Mouse (Mus musculus) stomach, postnatal 0 days (tissue): Measurements from ENCODE around the gene Btd. TPM values are rescaled to one million over a fixed set of nuclear protein-coding genes. Genes with fewer than 3 reads are reported as not detected.

ENCODE experiments used
- ATAC-seq: fragments of 200-750 bp; cut with Nextera tagmentation; 2 replicates; pipeline ENCODE4 v1.8.0; 2017; ENCODE audit not compliant: low FRiP score, low TSS enrichment
- DNase-seq: peaks from one replicate; pipeline ENCODE4 v3.0.0-alpha.2; 2016; ENCODE audit warnings: low spot score
- H3K27ac ChIP-seq: fragments of 300-500 bp; sonication (generic); replicated peaks from 2 replicates; pipeline ENCODE4 v1.5.1; 2014; ENCODE audit warnings: mild to moderate bottlenecking, control low read depth
- H3K27me3 ChIP-seq: fragments of 300-500 bp; sonication (generic); 2 replicates; pipeline ENCODE4 v1.6.1; 2014; ENCODE audit warnings: low read length; ENCODE audit not compliant: control insufficient read depth, insufficient read depth
- H3K36me3 ChIP-seq: fragments of 300-500 bp; sonication (generic); 2 replicates; pipeline ENCODE4 v1.6.1; 2014; ENCODE audit warnings: low read length, mixed read lengths; ENCODE audit not compliant: control insufficient read depth, insufficient read depth
- H3K4me1 ChIP-seq: fragments of 300-500 bp; sonication (generic); replicated peaks from 2 replicates; pipeline ENCODE4 v1.6.1; 2014; ENCODE audit warnings: antibody characterized with exemption; ENCODE audit not compliant: control insufficient read depth, insufficient read depth
- H3K4me2 ChIP-seq: fragments of 300-500 bp; sonication (generic); replicated peaks from 2 replicates; pipeline ENCODE4 v1.6.1; 2014; ENCODE audit warnings: low read depth, mild to moderate bottlenecking, control low read depth, moderate library complexity
- H3K4me3 ChIP-seq: fragments of 300-500 bp; sonication (generic); 2 replicates; pipeline ENCODE4 v1.5.1; 2014; ENCODE audit warnings: low read depth, low read length, control low read depth
- H3K9ac ChIP-seq: fragments of 300-500 bp; sonication (generic); 2 replicates; pipeline ENCODE4 v1.6.1; 2014; ENCODE audit warnings: mild to moderate bottlenecking, low read length, control low read depth, mixed read lengths
- H3K9me3 ChIP-seq: fragments of 300-500 bp; sonication (generic); 2 replicates; pipeline ENCODE4 v1.6.1; 2016; ENCODE audit warnings: low read length; ENCODE audit not compliant: control insufficient read depth
- CTCF ChIP-seq: IDR thresholded peaks from 2 replicates; pipeline ENCODE4 v1.5.1; 2016; ENCODE audit warnings: antibody characterized with exemption, low read depth, mild to moderate bottlenecking, moderate library complexity
- EP300 ChIP-seq: optimal IDR thresholded peaks from 2 replicates; pipeline ENCODE3; 2016; ENCODE audit warnings: antibody characterized with exemption
- WGBS: fragments of 180-500 bp; shearing (Covaris S2); extraction: QIAGEN DNeasy Blood & Tissue Kit; methylation state at CpG from one replicate; pipeline ENCODE4 v1.1.7; 2014; 5-methylcytosine and 5-hydroxymethylcytosine counted together
- polyA plus RNA-seq: library from polyadenylated mRNA; unstranded; fragments of >200 nt; fragmentation: Nextera tagmentation; extraction: Ambion mirVana; gene quantifications from 2 replicates; pipeline ENCODE4 v1.2.1, GENCODE M21; 2015

Btd gene
- polyA plus RNA-seq, 1 experiment from 2014 or later, result 17.5 TPM

DNA sequence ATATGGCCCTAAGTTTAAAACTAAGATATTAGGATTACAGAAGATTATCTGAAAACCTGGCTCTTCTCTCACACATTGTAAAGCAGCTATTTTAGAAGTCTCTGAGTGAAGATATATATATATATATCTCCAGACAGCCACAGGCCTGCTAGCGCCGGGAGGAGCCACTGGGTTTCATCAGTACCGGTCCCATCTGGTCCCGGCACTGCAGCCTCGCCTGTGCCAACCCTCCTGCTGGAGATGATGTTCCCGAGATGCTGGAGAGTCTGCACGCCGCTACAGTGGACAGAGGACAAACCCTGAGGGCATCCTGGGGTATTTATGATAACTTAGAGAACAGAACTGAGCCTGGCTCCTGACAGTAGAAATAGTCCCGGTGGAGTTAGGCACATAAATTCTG, 23.6 kb upstream of the Btd start:
- Histone ChIP-seq H3K36me3 (no peaks in the 10 kb centered on the region), H3K9me3 (no peaks in the 10 kb centered on the region), H3K27ac (no peak overlapping the region), H3K27me3 (no peaks in the 10 kb centered on the region), H3K9ac (no peak overlapping the region), H3K4me3 (no peak overlapping the region), H3K4me2 (no peak overlapping the region), H3K4me1 (no peaks in the 10 kb centered on the region)
- TF ChIP-seq CTCF, result no peak
- no peak for TF ChIP-seq EP300
- ATAC-seq (no peak), DNase-seq (no peak)
- WGBS, result 81% methylated on average over 9 of the region's 9 CpGs

DNA sequence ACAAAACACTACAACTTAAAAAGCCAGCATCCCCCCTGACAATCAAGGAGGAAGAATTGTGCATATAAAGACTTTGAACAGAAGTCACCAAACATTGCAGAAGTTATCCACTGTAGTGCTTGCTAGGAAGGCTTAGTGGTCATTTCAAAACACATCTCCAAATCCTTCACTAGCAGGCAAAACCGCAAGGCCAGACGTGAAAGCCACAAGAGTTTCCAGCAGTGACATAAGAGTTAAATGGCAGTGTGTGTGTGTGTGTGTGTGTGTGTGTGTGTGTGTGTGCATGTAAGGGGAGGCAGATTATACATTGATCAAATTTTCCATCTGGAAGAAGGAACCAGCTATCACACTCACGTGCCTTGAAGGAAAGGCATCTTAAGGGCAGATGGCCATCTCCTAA, 22.8 kb upstream of the Btd start:
- WGBS, result 66% methylated on average over 3 of the region's 3 CpGs
- Histone ChIP-seq H3K27ac (no peak overlapping the region), H3K9me3 (no peaks in the 10 kb centered on the region), H3K4me3 (no peak overlapping the region), H3K4me2 (no peak overlapping the region), H3K36me3 (no peaks in the 10 kb centered on the region), H3K4me1 (no peaks in the 10 kb centered on the region), H3K27me3 (no peaks in the 10 kb centered on the region), H3K9ac (no peak overlapping the region)
- ATAC-seq (no peak), DNase-seq (no peak)
- TF ChIP-seq EP300, result no peak
- TF ChIP-seq CTCF, result no peak

GRCm38 (mm10) chr14:31620591-31621223, 20.1 kb upstream of the Btd start:
- H3K36me3 ChIP-seq, result no peaks in the 10 kb centered on the region
- WGBS, result 54% methylated on average over 9 of the region's 9 CpGs
- TF ChIP-seq EP300 (no peak), CTCF (no peak)
- H3K4me1 ChIP-seq, result no peaks in the 10 kb centered on the region
- no peak for DNase-seq
- no peak for ATAC-seq
- no peak overlapping the region for H3K4me3 ChIP-seq
- no peak overlapping the region for H3K4me2 ChIP-seq
- no peak overlapping the region for H3K9ac ChIP-seq
- no peak overlapping the region for H3K27ac ChIP-seq
- H3K9me3 ChIP-seq, result no peaks in the 10 kb centered on the region
- no peaks in the 10 kb centered on the region for H3K27me3 ChIP-seq

- Histone ChIP-seq H3K4me2 (no peak overlapping the region), H3K9ac (no peak overlapping the region), H3K27ac (no peak overlapping the region), H3K4me1 (no peaks in the 10 kb centered on the region), H3K36me3 (no peaks in the 10 kb centered on the region), H3K9me3 (no peaks in the 10 kb centered on the region), H3K4me3 (no peak overlapping the region), H3K27me3 (no peaks in the 10 kb centered on the region)
- whole genome bisulfite sequencing, result 73% methylated on average over 12 of the region's 12 CpGs
- no peak for DNase-seq
- no peak for ATAC-seq
- TF ChIP-seq CTCF (no peak), EP300 (no peak)
Observed at GRCm38 (mm10) chr14:31622748-31623147, 18.1 kb upstream of the Btd start.

DNA sequence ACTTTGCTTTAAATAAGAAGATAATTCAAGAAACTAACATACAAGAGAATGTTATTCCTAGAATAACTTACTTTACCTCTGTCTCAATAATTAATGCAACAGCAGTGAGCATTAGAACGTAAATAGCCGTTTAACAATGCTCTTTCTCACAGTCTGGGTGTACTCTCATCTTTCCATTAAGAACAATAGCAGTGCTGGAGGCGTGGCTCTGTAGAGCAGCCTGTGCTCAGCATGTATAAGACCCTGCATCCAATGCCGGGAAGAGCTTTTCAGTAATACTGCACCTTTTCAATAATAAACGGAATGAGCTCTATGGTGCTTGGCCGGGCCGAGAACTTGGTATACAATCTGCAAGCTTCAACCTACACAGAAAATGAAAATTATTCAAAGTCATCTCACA, 10.2 kb upstream of the Btd start:
- Histone ChIP-seq H3K9ac (no peak overlapping the region), H3K27me3 (no peaks in the 10 kb centered on the region), H3K9me3 (no peaks in the 10 kb centered on the region), H3K4me2 (no peak overlapping the region), H3K36me3 (no peaks in the 10 kb centered on the region), H3K27ac (no peak overlapping the region), H3K4me3 (no peak overlapping the region), H3K4me1 (no peaks in the 10 kb centered on the region)
- DNase-seq (no peak), ATAC-seq (no peak)
- TF ChIP-seq EP300 (no peak), CTCF (no peak)
- WGBS, result 72% methylated on average over 7 of the region's 7 CpGs

DNA sequence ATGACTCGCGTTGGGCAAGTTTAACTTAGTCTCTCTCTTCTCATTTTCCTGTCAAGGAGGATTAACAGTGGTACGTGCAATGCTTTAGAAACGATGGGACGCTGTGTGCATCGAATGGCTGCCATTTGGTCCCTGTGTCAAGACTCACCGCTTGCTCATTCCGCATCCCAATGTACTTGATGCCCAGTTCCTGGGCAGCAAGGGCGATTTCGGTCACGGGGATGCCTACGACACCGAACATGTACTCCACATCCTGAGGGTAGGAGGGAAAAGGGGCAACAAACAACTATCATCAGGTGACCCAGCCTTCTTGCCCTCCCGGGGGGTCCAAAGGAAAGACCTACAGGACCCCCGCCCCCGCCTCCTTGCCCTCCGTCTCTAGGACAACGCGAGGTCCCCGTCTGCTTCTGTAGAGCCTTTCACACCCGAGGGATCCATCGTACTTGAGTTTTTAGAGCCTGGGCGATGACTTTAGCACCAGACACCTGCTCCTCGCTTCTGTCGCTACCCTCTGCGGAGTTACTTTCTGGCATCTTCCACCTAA, 410 bp upstream of the Btd start, which contains the start of gene Gm49387:
Gene Gm49387, minus strand, starts transcription at position 533 of the 544 bp plus-strand sequence.
- Histone ChIP-seq H3K36me3 (no peaks in the 10 kb centered on the region), H3K4me2 (peak within 1 kb of the TSS; percentile 91), H3K9ac (peak within 1 kb of the TSS; percentile 83), H3K4me1 (no peaks in the 10 kb centered on the region; the same call in 1 of the 2 replicates), H3K4me3 (peak within 1 kb of the TSS; percentile 54), H3K27ac (peak within 1 kb of the TSS; percentile 79), H3K27me3 (no peaks in the 10 kb centered on the region), H3K9me3 (no peaks in the 10 kb centered on the region)
- DNase-seq (no peak), ATAC-seq (peak; percentile 12; the same call in 1 of the 2 replicates)
- TF ChIP-seq EP300 (no peak), CTCF (no peak)
- 2% methylated on average over 26 of the region's 26 CpGs for WGBS
